Mouse (Mus musculus): ENCODE data around the gene Olfr458. TPM values are rescaled to one million over a fixed set of nuclear protein-coding genes. Genes with fewer than 3 reads are reported as not detected.

The Olfr458 gene
- polyA plus RNA-seq, 1 experiment from 2014 or later = not detected

GRCm38 (mm10) chr6:42421439-42421838 is 43.6 kb downstream of the Olfr458 start:
- no peaks in the 10 kb centered on the region for H3K27me3 ChIP-seq (ENCODE audit: control insufficient read depth, insufficient read depth, low read length)
- no peaks in the 10 kb centered on the region for H3K4me1 ChIP-seq (ENCODE audit: control insufficient read depth, insufficient read depth, low read length)
- no peaks in the 10 kb centered on the region for H3K9me3 ChIP-seq (ENCODE audit: control insufficient read depth, low read length)
- DNase-seq (ENCODE audit: low spot score) (no peak), ATAC-seq (ENCODE audit: insufficient read depth, low FRiP score, low TSS enrichment) (no peak)
- no peak overlapping the region for H3K4me3 ChIP-seq (ENCODE audit: low read depth, low read length)
- no peak overlapping the region for H3K9ac ChIP-seq (ENCODE audit: low read length)
- H3K27ac ChIP-seq (ENCODE audit: low read depth, low read length) = no peak overlapping the region
- H3K4me2 ChIP-seq (ENCODE audit: low read depth) = no peak overlapping the region
- no peaks in the 10 kb centered on the region for H3K36me3 ChIP-seq (ENCODE audit: control insufficient read depth, insufficient read depth, low read length)
- WGBS = 73% methylated on average over 2 of the region's 2 CpGs

GRCm38 (mm10) chr6:42419443-42419842 is 45.6 kb downstream of the Olfr458 start:
- no peaks in the 10 kb centered on the region for H3K9me3 ChIP-seq (ENCODE audit: control insufficient read depth, low read length)

More at GRCm38 (mm10) chr6:42419443-42419842, 45.6 kb downstream of the Olfr458 start:
- H3K36me3 ChIP-seq (ENCODE audit: control insufficient read depth, insufficient read depth, low read length) = no peaks in the 10 kb centered on the region
- no peak overlapping the region for H3K4me3 ChIP-seq (ENCODE audit: low read depth, low read length)
- no peaks in the 10 kb centered on the region for H3K27me3 ChIP-seq (ENCODE audit: control insufficient read depth, insufficient read depth, low read length)
- H3K4me2 ChIP-seq (ENCODE audit: low read depth) = no peak overlapping the region
- WGBS = 95% methylated on average over 2 of the region's 2 CpGs
- H3K4me1 ChIP-seq (ENCODE audit: control insufficient read depth, insufficient read depth, low read length) = no peaks in the 10 kb centered on the region
- no peak for DNase-seq (ENCODE audit: low spot score)
- ATAC-seq (ENCODE audit: insufficient read depth, low FRiP score, low TSS enrichment) = no peak
- H3K9ac ChIP-seq (ENCODE audit: low read length) = no peak overlapping the region
- no peak overlapping the region for H3K27ac ChIP-seq (ENCODE audit: low read depth, low read length)

Other genes starting within 250 kb of the Olfr458 start
- gene Tas2r144, start 249.9 kb downstream of the Olfr458 start, polyA plus RNA-seq (2014; fragmentation: Nextera tagmentation; extraction: Ambion mirVana) = not detected in 2 replicates
- gene Gstk1, start 219.3 kb downstream of the Olfr458 start, polyA plus RNA-seq (2014; fragmentation: Nextera tagmentation; extraction: Ambion mirVana) = 21.0 and 21.2 TPM in 2 replicates
- gene Tmem139, start 203.2 kb downstream of the Olfr458 start, polyA plus RNA-seq (2014; fragmentation: Nextera tagmentation; extraction: Ambion mirVana) = 0.27 and 0.35 TPM in 2 replicates
- gene Casp2, start 200.2 kb downstream of the Olfr458 start, polyA plus RNA-seq (2014; fragmentation: Nextera tagmentation; extraction: Ambion mirVana) = 69.2 and 72.0 TPM in 2 replicates
- 0.92 and 1.7 TPM in 2 replicates for gene Clcn1, start 178.5 kb downstream of the Olfr458 start, polyA plus RNA-seq (2014; fragmentation: Nextera tagmentation; extraction: Ambion mirVana)
- gene Fam131b, start 140.6 kb downstream of the Olfr458 start, polyA plus RNA-seq (2014; fragmentation: Nextera tagmentation; extraction: Ambion mirVana) = 2.7 and 3.4 TPM in 2 replicates
- 86.3 and 87.0 TPM in 2 replicates for gene Zyx, start 115.6 kb downstream of the Olfr458 start, polyA plus RNA-seq (2014; fragmentation: Nextera tagmentation; extraction: Ambion mirVana)
- gene Epha1, start 91.9 kb downstream of the Olfr458 start, polyA plus RNA-seq (2014; fragmentation: Nextera tagmentation; extraction: Ambion mirVana) = 0.82 and 1.1 TPM in 2 replicates
- gene Tas2r143, start 65.0 kb downstream of the Olfr458 start, polyA plus RNA-seq (2014; fragmentation: Nextera tagmentation; extraction: Ambion mirVana) = not detected in 2 replicates
- not detected in 2 replicates for gene Tas2r135, start 59.8 kb downstream of the Olfr458 start, polyA plus RNA-seq (2014; fragmentation: Nextera tagmentation; extraction: Ambion mirVana)
- not detected in 2 replicates for gene Tas2r126, start 30.7 kb downstream of the Olfr458 start, polyA plus RNA-seq (2014; fragmentation: Nextera tagmentation; extraction: Ambion mirVana)
- gene Olfr457, start 11.1 kb upstream of the Olfr458 start, polyA plus RNA-seq (2014; fragmentation: Nextera tagmentation; extraction: Ambion mirVana) = not detected in 2 replicates
- gene Olfr456, start 22.0 kb upstream of the Olfr458 start, polyA plus RNA-seq (2014; fragmentation: Nextera tagmentation; extraction: Ambion mirVana) = not detected in 2 replicates
- not detected in 2 replicates for gene Olfr455, start 82.4 kb upstream of the Olfr458 start, polyA plus RNA-seq (2014; fragmentation: Nextera tagmentation; extraction: Ambion mirVana)
- not detected in 2 replicates for gene Tcaf3, start 132.5 kb upstream of the Olfr458 start, polyA plus RNA-seq (2014; fragmentation: Nextera tagmentation; extraction: Ambion mirVana)
- gene Tcaf2, start 180.1 kb upstream of the Olfr458 start, polyA plus RNA-seq (2014; fragmentation: Nextera tagmentation; extraction: Ambion mirVana) = 1.6 and 1.8 TPM in 2 replicates
- gene Tcaf1, start 244.9 kb upstream of the Olfr458 start, polyA plus RNA-seq (2014; fragmentation: Nextera tagmentation; extraction: Ambion mirVana) = 149 and 168 TPM in 2 replicates

All from neural tube, embryonic 11.5 days (tissue).